Mouse (Mus musculus): ENCODE data around the gene Oard1. TPM values are rescaled to one million over a fixed set of nuclear protein-coding genes. Genes with fewer than 3 reads are reported as not detected.

Oard1 gene
- polyA plus RNA-seq, 1 experiment from 2014 or later: 56.5 TPM

GRCm38 (mm10) chr17:48410299-48410785 is 528 bp downstream of the Oard1 start:
- peak; percentile 39 for ATAC-seq
- Histone ChIP-seq H3K4me2 (peak overlapping the region; percentile 86), H3K9me3 (replicated peaks) (no peaks in the 10 kb centered on the region), H3K27ac (peak overlapping the region; percentile 100), H3K27me3 (replicated peaks) (no peaks in the 10 kb centered on the region), H3K4me1 (peaks cover 51% of the 10 kb centered on the region), H3K36me3 (peaks cover 46% of the 10 kb centered on the region), H3K4me3 (peak overlapping the region; percentile 90), H3K9ac (peak overlapping the region; percentile 86)
- under 1% methylated on average over 13 of the region's 13 CpGs for WGBS (ENCODE audit: insufficient replicate concordance)

GRCm38 (mm10) chr17:48411241-48411640 is 1.4 kb downstream of the Oard1 start:
- no peaks in the 10 kb centered on the region for H3K27me3 ChIP-seq (replicated peaks)
- H3K4me2 ChIP-seq: peak overlapping the region; percentile 86
- H3K4me3 ChIP-seq: peak overlapping the region; percentile 90
- H3K9me3 ChIP-seq (replicated peaks): no peaks in the 10 kb centered on the region
- H3K27ac ChIP-seq: peak overlapping the region; percentile 100
- H3K36me3 ChIP-seq: peaks cover 48% of the 10 kb centered on the region
- H3K9ac ChIP-seq: peak overlapping the region; percentile 86
- WGBS (ENCODE audit: insufficient replicate concordance): 48% methylated on average over 8 of the region's 8 CpGs
- H3K4me1 ChIP-seq: peaks cover 45% of the 10 kb centered on the region
- ATAC-seq: no peak

DNA sequence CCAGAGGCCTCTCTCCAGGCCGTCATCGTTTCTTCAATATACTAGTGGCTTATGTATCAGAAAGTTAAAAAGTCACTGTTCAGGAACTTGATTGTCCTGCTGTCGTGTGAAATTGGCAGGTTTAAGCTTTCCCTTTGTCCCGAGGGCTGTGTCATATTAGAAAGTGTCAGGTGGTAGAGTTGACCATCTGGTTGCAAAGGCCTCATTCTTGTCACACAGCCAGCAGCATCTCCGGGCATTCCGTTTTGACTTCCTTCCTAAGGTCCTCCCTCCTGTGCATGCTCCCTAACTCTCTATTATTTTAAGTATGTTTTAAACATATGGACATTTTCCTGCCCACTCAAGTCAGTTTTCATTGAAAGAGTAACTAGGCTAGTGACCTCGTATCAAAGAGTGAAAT is 6.2 kb downstream of the Oard1 start:
- no peak overlapping the region for H3K4me2 ChIP-seq
- H3K36me3 ChIP-seq: peaks cover 78% of the 10 kb centered on the region
- H3K4me3 ChIP-seq: no peak overlapping the region
- no peak overlapping the region for H3K9ac ChIP-seq
- H3K9me3 ChIP-seq (replicated peaks): no peaks in the 10 kb centered on the region
- no peak overlapping the region for H3K27ac ChIP-seq
- 82% methylated on average over 7 of the region's 7 CpGs for WGBS (ENCODE audit: insufficient replicate concordance)
- ATAC-seq: no peak
- H3K4me1 ChIP-seq: peaks cover 55% of the 10 kb centered on the region
- H3K27me3 ChIP-seq (replicated peaks): no peaks in the 10 kb centered on the region

- Histone ChIP-seq H3K27me3 (replicated peaks) (no peaks in the 10 kb centered on the region), H3K4me3 (no peak overlapping the region), H3K9ac (no peak overlapping the region), H3K4me1 (peaks cover 55% of the 10 kb centered on the region), H3K27ac (no peak overlapping the region), H3K36me3 (peaks cover 75% of the 10 kb centered on the region), H3K4me2 (no peak overlapping the region), H3K9me3 (replicated peaks) (no peaks in the 10 kb centered on the region)
- peak; percentile 62 for ATAC-seq
- WGBS (ENCODE audit: insufficient replicate concordance): 82% methylated on average over 14 of the region's 14 CpGs
Observed at GRCm38 (mm10) chr17:48416425-48417195, 6.8 kb downstream of the Oard1 start.

DNA sequence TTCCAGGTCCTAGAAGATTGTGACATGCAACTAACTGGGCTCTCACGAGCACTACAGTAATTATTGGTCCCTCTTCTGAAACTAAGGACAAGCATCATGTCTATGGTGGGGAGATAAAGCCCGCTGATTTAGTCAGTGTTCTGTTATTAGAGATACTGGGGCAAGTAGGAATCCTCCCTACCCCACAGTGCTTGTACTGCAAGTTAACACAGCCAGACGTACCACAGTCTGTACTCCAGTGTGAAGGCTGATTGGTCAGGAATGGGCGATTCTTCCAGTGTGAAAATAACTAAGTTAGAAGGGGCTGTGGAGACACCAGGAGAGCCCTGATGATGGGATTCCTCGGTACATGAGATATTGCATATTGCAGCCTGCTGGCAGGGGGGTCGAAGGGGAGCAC is 7.7 kb downstream of the Oard1 start:
- H3K9me3 ChIP-seq (replicated peaks): no peaks in the 10 kb centered on the region
- WGBS (ENCODE audit: insufficient replicate concordance): 40% methylated on average over 6 of the region's 6 CpGs
- H3K27me3 ChIP-seq (replicated peaks): no peaks in the 10 kb centered on the region
- H3K4me3 ChIP-seq: no peak overlapping the region
- peak; percentile 55 for ATAC-seq
- H3K4me2 ChIP-seq: peak overlapping the region; percentile 54; the same call in 1 of the 2 replicates
- peaks cover 49% of the 10 kb centered on the region for H3K4me1 ChIP-seq
- H3K9ac ChIP-seq: peak overlapping the region; percentile 17; the same call in 1 of the 2 replicates
- peak overlapping the region; percentile 57 for H3K27ac ChIP-seq
- peaks cover 66% of the 10 kb centered on the region for H3K36me3 ChIP-seq

DNA sequence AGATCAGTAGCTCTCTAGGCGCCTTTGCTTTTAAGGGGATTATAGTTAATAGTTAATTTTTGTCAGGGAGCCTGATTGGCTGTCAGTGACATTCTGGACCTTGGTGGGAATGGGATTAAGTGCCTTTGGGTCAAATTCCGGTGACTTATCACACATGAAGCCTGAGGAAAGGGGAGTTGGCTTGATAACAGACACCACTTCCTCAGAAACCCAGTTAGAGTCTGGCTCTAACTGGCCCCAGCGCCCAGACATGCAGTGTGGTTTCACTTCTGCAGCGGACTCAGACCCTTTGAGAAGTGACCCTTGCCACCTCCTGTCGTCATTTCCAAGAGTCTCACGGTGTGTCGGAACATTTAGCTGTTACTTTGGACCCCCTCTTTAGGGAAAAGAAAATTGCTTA is 8.4 kb downstream of the Oard1 start:
- Histone ChIP-seq H3K9me3 (replicated peaks) (no peaks in the 10 kb centered on the region), H3K27me3 (replicated peaks) (no peaks in the 10 kb centered on the region), H3K9ac (peak overlapping the region; percentile 6; the same call in 1 of the 2 replicates), H3K4me2 (peak overlapping the region; percentile 54), H3K4me3 (peak overlapping the region; percentile 25; the same call in 1 of the 2 replicates), H3K4me1 (peaks cover 46% of the 10 kb centered on the region), H3K27ac (peak overlapping the region; percentile 57), H3K36me3 (peaks cover 61% of the 10 kb centered on the region)
- 12% methylated on average over 7 of the region's 7 CpGs for WGBS (ENCODE audit: insufficient replicate concordance)
- peak; percentile 38; the same call in 1 of the 2 replicates for ATAC-seq

DNA sequence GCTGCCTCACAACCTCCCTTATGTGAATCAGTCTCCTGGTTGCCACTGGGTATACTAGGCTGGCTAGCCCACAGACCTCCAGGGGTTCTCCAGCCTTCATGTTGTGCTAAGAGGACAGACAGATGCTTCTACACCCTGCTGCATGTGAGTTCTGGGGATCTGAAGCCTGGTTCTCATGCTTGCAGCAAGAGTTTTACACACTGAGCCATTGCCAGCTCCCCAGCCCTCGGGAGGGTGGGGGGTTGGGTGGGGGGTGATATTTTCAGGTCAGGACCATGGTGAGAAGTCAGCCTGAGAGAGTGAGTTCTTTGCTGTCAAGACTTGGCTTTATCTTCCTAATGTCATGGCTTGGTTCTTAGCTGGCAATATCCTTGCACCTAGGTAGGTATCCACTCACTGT is 9.0 kb downstream of the Oard1 start:
- Histone ChIP-seq H3K4me3 (peak overlapping the region; percentile 25; the same call in 1 of the 2 replicates), H3K9me3 (replicated peaks) (no peaks in the 10 kb centered on the region), H3K36me3 (peaks cover 54% of the 10 kb centered on the region), H3K27me3 (replicated peaks) (no peaks in the 10 kb centered on the region), H3K4me2 (peak overlapping the region; percentile 54), H3K27ac (peak overlapping the region; percentile 57), H3K4me1 (peaks cover 46% of the 10 kb centered on the region), H3K9ac (peak overlapping the region; percentile 6; the same call in 1 of the 2 replicates)
- ATAC-seq: no peak
- WGBS (ENCODE audit: insufficient replicate concordance): 35% methylated on average over 1 of the region's 1 CpGs

GRCm38 (mm10) chr17:48419571-48419970 is 9.8 kb downstream of the Oard1 start:
- no peaks in the 10 kb centered on the region for H3K27me3 ChIP-seq (replicated peaks)
- H3K36me3 ChIP-seq: peaks cover 47% of the 10 kb centered on the region
- H3K4me3 ChIP-seq: no peak overlapping the region
- H3K4me1 ChIP-seq: peaks cover 46% of the 10 kb centered on the region
- 50% methylated on average over 2 of the region's 2 CpGs for WGBS (ENCODE audit: insufficient replicate concordance)
- no peaks in the 10 kb centered on the region for H3K9me3 ChIP-seq (replicated peaks)
- no peak for ATAC-seq
- H3K27ac ChIP-seq: no peak overlapping the region
- H3K4me2 ChIP-seq: no peak overlapping the region
- H3K9ac ChIP-seq: no peak overlapping the region

DNA sequence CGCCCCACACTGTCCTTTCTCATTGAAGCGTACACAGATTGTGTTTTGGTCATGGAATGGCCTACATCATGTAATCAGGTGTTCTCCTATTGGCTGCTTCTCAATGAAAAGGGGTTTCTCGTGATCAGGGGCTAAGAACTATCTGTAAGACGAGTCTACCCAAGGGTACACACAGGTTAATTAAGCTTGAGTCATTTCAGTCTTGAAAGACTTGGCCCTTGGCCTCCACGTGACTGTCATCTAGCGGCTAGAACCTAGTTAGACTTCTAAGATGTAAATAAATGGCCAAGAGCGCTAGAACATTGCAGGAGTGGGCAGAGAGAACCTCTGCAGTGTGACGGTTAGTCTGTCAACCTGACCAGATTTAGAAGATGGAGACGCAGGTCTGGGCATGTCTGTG is 14.4 kb downstream of the Oard1 start:
- Histone ChIP-seq H3K4me1 (peaks cover 55% of the 10 kb centered on the region), H3K9me3 (replicated peaks) (no peaks in the 10 kb centered on the region), H3K4me2 (no peak overlapping the region), H3K4me3 (no peak overlapping the region), H3K9ac (no peak overlapping the region), H3K27ac (no peak overlapping the region), H3K27me3 (replicated peaks) (no peaks in the 10 kb centered on the region), H3K36me3 (peaks cover 2% of the 10 kb centered on the region)
- WGBS (ENCODE audit: insufficient replicate concordance): 79% methylated on average over 9 of the region's 9 CpGs
- ATAC-seq: no peak

- 25% methylated on average over 9 of the region's 9 CpGs for WGBS (ENCODE audit: insufficient replicate concordance)
- Histone ChIP-seq H3K36me3 (no peaks in the 10 kb centered on the region), H3K9me3 (replicated peaks) (no peaks in the 10 kb centered on the region), H3K27ac (no peak overlapping the region), H3K4me1 (peaks cover 60% of the 10 kb centered on the region), H3K4me3 (no peak overlapping the region), H3K9ac (no peak overlapping the region), H3K27me3 (replicated peaks) (no peaks in the 10 kb centered on the region), H3K4me2 (peak overlapping the region; percentile 29)
- ATAC-seq: peak; percentile 59; the same call in 1 of the 2 replicates
Observed at GRCm38 (mm10) chr17:48425823-48426612, 16.2 kb downstream of the Oard1 start.

GRCm38 (mm10) chr17:48426991-48427750 is 17.4 kb downstream of the Oard1 start:
- ATAC-seq: peak; percentile 30; the same call in 1 of the 2 replicates
- Histone ChIP-seq H3K4me1 (peaks cover 62% of the 10 kb centered on the region), H3K36me3 (no peaks in the 10 kb centered on the region), H3K9me3 (replicated peaks) (no peaks in the 10 kb centered on the region), H3K4me3 (no peak overlapping the region), H3K27me3 (replicated peaks) (no peaks in the 10 kb centered on the region), H3K27ac (no peak overlapping the region), H3K4me2 (no peak overlapping the region), H3K9ac (no peak overlapping the region)
- WGBS (ENCODE audit: insufficient replicate concordance): 43% methylated on average over 13 of the region's 13 CpGs

Measured in liver, embryonic 12.5 days (tissue).